Mouse (Mus musculus) left cerebral cortex, adult 8-10 months (tissue): ENCODE measurements around the gene Micu2. TPM values are rescaled to one million over a fixed set of nuclear protein-coding genes. Genes with fewer than 3 reads are reported as not detected.
A peak's percentile ranks its signal among the peaks of the same experiment; 100 is the strongest.

Experiments used
- DNase-seq, 2 experiments: peaks; one replicate each; pipeline ENCODE4 v3.0.0; 2022; ENCODE audit warnings: low spot score in 2 of 2
- total RNA-seq, 4 experiments: library from RNA; stranded (reverse); gene quantifications; 2 replicates each; pipeline ENCODE4 v1.2.4; 2022

Micu2 gene
- 10 to 100 TPM; 22.6 to 25.0 (median 23.6) TPM for total RNA-seq

DNA sequence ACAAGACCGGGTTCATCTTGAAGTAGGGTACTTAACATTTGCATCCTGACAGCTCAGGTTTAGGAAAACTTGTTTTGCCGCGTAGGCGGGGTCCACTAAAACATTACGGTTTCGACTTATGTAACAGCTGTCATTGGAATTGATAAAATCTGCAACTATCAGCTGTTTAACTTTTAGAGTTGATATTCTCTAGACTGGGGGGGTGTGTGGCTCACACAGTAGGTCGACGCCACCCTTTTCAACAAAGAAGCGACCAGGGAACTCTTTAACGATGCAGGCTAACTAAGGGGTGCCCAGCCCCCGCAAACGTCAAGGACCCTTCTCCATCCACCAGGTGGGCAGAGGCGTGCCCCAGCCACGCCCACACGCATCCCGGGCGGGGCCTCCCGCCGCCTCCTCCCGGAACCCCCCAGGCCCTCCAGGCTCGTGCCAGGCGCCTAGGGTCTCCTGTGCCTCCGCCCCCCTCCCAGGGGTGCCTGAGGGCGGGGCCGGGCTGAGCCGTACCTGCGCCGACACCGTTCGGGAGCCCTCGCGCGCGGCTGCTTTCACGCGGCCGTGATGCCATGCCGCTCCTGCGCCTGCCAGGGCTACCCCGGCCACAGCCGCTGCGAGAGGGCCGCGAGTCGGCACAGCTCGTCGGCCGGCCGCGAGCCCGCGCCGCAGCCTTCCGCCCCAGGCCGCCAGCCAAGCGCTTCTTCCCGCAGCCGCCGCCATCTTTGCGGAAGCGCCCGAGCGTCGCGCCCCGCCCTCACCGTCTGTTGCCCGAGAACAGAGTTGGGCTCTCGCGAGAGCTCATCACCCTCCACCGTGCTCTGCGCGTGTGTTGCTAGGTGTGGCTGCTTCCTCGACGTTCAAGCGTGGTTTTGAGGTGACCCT is at the start of gene Micu2:
TSS of gene Micu2 (minus strand) at position 737 of the 876 bp plus-strand sequence.
- DNase-seq, result peak; percentile 52 to 83

DNA sequence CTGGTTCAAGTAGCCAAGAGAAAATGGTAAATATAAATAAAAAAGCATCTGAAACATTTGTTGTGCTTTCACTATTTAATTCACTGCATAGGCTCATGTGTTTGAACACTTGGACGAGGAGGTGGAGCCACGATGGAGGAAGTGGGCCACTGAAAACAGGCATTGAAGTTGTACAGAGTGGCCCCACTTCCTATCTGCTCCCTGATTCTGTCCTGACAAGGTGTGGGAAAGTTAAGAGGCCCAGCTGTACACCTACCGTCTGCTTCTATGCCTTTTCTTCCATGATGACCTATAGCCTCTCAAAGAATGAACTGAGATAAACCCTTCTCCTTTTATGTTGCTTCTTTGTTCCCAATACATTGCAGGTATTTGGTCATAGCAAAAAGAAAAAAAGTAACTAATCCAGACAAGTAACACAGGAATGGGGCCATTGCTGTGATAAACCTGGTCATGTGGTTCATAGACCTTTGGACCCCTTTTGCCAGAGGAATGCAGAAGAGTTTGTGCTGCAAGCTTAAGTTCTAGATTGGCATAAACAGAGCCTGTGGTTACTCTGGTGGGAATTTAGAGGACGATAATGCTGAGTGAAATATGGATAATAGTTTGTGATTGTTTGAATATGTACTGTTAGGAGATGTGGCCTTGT is 47.7 kb upstream of the Micu2 start:
- no peak for DNase-seq

- no peak for DNase-seq
These were observed 37.1 kb upstream of the Micu2 start for GRCm38 (mm10) chr14:58036174-58036573.

GRCm38 (mm10) chr14:58034567-58034966 is 35.5 kb upstream of the Micu2 start:
- peak; percentile 20 to 54 for DNase-seq

DNA sequence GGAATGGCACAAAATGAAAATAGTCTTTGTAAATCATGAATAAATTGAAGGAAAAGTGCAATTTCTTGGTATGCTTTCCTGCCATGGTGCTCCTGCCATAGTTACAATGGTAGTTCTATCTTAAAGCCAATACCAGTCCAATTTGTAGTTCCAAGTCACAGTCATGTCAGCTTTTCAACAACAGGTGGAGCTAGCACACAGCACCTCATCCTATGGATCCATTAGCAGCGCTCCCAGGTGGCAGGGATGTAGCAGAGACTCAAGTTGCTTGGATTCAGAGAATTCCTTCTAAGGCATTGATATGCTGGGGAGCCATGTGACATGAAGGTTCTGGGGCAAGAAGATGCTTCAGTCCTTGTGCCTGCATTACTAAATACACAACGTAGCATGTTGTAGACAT is 19.8 kb upstream of the Micu2 start:
- no peak for DNase-seq

DNA sequence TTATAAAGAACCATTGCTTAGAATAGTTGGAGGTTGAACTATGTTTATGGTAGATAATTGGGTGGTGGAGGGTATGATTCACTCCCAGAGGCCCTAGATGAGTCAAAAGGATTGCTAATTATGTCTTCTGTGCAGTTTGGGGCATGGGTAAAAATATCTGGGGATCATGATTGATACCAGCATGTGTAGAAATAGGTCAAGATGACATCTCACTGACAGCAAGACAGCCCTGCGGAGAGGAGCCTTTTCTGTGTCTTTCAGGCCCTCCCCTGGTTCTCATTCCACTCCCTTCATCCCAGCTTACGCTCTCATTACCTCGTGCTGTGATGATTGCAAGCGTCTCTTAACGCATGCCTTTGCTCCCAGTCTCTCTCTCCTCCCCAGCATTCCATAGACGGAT is 4.8 kb upstream of the Micu2 start:
- no peak for DNase-seq

DNA sequence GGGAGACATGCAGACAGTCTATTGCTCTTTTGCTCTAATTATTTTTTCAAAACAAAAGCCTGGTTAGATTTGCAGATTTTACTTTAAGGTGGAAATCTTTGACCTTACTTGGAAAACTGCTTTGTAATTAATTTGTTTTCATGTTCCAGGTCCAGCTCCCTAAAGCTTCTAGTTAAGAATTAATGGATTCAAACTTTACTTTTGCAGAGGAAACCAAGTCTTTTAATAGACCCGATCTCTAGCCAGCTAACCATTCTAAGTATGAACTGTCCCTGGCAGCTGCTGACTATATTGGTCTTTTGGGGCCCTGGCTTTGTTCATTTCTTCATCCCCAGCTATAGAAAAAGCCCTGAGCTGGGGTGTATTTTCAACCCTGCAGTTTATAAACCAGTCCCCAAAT is 3.1 kb upstream of the Micu2 start:
- no peak for DNase-seq

- DNase-seq, result no peak
These were observed 306 bp upstream of the Micu2 start for GRCm38 (mm10) chr14:57999402-57999734.

- DNase-seq, result no peak
These were observed 1.6 kb downstream of the Micu2 start for GRCm38 (mm10) chr14:57997431-57997830.

- no peak for DNase-seq
These were observed 2.9 kb downstream of the Micu2 start for GRCm38 (mm10) chr14:57996210-57996609.

GRCm38 (mm10) chr14:57991761-57992160 is 7.3 kb downstream of the Micu2 start:
- DNase-seq, result no peak

DNA sequence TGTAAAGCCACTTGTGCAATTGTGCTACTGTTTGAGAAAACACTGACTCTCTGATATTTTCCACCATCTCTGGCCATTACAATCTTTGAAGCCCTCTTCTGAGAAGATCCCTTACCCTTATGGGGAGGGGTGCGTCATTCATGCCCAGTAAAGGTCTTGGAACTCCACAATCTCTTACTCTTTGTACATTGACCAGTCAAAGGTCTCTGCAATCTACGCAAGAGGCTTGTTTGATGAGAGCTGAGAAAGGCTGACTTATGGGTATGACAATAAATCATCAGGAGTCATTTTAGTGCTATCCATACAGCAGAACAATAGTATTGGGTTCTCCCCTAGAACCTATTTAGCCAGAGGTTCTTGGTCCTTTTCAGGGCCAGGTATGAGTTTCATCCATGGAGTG is 9.9 kb downstream of the Micu2 start:
- no peak for DNase-seq

- DNase-seq, result no peak
These were observed 13.3 kb downstream of the Micu2 start for GRCm38 (mm10) chr14:57985780-57986179.

DNA sequence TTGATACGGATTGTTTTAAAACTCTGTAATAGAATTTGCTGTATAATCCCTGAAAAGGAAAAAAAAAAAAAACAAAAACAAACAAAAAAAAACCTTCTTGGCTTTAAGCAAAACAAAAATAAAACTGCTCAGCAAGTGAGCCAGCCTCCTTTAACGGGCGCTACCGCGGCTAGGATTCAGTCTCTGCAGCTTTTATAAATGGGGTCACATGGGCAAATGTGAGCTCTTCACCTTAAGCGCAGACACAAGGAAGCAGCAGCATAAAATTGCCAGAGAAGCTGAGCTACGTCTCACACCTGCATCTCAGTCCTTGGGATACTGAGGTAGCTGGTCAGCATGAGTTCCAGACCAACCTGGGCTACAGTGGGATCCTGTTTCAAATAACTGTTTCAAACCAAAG is 16.6 kb downstream of the Micu2 start:
- DNase-seq, result no peak

- no peak for DNase-seq
These were observed 17.2 kb downstream of the Micu2 start for GRCm38 (mm10) chr14:57981720-57982418.

DNA sequence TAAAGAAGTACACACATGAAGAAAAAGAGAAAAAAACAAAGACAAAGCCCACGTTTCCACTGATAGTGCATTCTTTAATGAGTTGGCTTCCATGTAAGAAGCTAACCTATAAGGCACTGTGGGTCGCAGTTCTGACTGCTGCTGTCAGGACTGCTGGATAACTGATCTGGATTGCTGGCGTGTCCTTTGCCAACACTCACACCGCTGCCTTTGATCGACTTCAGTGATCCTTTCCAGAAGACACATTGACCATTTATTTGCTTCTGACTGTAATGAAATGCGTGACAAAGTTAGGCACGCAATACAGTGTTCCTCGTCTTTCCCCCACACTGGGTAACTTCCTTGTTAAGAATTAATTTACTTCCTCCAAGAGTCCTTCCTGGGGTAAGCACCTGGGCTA is 18.3 kb downstream of the Micu2 start:
- no peak for DNase-seq

DNA sequence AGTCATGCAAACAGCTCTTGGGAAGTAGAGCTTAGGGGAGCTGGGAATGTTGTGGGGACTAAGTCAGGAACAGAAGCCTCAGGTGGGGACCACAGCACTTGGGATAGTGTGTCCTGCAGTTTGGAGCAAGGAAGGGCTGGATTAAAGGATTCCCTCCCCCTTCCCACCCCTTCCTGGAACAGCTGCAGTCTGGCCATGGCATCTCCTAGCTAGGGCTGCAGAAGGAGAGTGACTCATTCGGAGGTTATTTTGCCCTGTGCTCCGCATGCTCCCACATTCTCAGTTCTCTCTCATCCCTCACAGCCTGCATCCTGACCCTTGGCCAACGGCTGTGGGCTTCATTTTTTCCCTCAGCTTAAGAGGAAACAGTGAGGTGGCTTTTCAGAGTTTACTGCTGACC is 18.9 kb downstream of the Micu2 start:
- no peak for DNase-seq

DNA sequence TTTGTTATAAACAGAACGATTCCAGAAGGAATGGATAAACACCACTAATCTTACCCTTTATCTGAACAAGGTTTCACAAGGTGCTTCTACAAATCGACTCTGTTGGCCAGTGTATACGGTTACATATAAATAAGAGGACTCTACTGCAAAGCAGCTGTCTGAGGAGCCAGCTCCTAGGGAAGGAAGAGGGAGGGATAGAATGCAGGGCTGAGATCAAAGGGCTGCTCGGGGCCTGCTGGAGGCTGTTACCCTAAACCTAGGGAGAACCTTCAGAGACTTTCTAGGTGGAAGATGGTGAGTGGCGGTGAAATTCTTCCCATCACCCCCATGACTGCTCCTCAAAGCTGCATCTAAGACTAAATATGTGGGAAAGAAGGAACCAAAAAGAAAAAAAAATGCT is 20.9 kb downstream of the Micu2 start:
- DNase-seq, result no peak

- DNase-seq, result no peak
These were observed 23.4 kb downstream of the Micu2 start for GRCm38 (mm10) chr14:57975656-57976055.

- DNase-seq, result no peak
These were observed 27.0 kb downstream of the Micu2 start for GRCm38 (mm10) chr14:57971986-57972525.

GRCm38 (mm10) chr14:57968873-57969272 is 30.2 kb downstream of the Micu2 start:
- DNase-seq, result no peak
